Mouse (Mus musculus): ENCODE data around the gene G6pdx. TPM values are rescaled to one million over a fixed set of nuclear protein-coding genes. Genes with fewer than 3 reads are reported as not detected.
A peak's percentile ranks its signal among the peaks of the same experiment; 100 is the strongest.

Gene G6pdx
- polyA plus RNA-seq, 1 experiment, result 35.0 TPM

DNA sequence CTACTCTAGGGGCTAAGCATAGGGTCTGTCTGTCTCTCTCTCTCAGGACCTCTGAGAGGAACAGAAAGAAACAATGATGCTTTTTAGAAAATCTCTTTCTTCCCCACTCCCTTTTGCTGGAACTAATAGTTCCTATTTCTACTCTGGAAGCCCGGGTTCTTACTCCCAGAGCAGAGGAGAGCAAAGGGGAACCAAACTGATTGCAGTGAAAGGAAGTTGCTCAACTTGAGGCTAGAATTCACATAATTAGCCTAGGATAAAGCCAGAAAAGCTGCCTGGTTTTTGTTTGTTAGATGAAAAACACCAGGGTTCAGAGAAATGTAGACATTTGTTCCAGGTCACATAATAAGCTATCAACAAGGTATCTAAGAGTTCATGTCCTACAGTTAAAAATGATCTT lies 2.7 kb downstream of the G6pdx start:
- Histone ChIP-seq H3K9me3 (replicated peaks; ENCODE audit: control insufficient read depth, insufficient read depth, low read length, poor library complexity, severe bottlenecking) (no peaks in the 10 kb centered on the region), H3K27me3 (ENCODE audit: control insufficient read depth, insufficient read depth, low read length, poor library complexity, severe bottlenecking) (no peaks in the 10 kb centered on the region), H3K27ac (ENCODE audit: insufficient read depth, low read length) (no peak overlapping the region), H3K9ac (ENCODE audit: low read depth, poor library complexity, severe bottlenecking) (no peak overlapping the region), H3K4me1 (ENCODE audit: control insufficient read depth, insufficient read depth, low read length) (no peaks in the 10 kb centered on the region), H3K36me3 (ENCODE audit: control insufficient read depth, insufficient read depth, low read length, poor library complexity, severe bottlenecking) (no peaks in the 10 kb centered on the region), H3K4me3 (ENCODE audit: low read depth, low read length) (no peak overlapping the region)
- no peak for TF ChIP-seq POLR2A (IDR thresholded peaks at IDR 0.05; ENCODE audit: insufficient read depth, low read length)
- TF ChIP-seq EP300 (IDR thresholded peaks at IDR 0.05; ENCODE audit: insufficient read depth, low read depth, low read length), result no peak
- TF ChIP-seq CTCF (IDR thresholded peaks at IDR 0.05; ENCODE audit: low read depth, low read length), result no peak

DNA sequence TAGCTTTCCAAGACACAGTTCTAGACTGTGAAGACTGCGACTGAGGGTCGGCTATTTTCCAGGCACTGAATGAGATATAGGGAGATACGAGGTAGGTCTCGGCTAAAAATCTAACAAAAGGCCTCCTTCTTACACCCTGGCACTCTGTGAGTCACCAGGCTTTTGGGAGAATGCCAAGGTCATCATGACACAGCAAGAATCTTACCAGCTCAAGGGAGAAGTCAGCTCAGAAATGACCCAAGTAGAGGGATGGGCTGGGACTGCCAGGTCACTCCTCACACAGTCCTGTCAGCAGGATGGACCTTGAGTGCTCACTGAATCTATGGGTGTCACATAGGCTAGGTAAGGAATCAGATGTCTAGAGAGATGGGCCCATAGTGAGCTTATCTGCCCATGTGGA lies 3.8 kb downstream of the G6pdx start:
- no peak for TF ChIP-seq POLR2A (IDR thresholded peaks at IDR 0.05; ENCODE audit: insufficient read depth, low read length)
- TF ChIP-seq CTCF (IDR thresholded peaks at IDR 0.05; ENCODE audit: low read depth, low read length), result no peak
- TF ChIP-seq EP300 (IDR thresholded peaks at IDR 0.05; ENCODE audit: insufficient read depth, low read depth, low read length), result no peak
- Histone ChIP-seq H3K27me3 (ENCODE audit: control insufficient read depth, insufficient read depth, low read length, poor library complexity, severe bottlenecking) (no peaks in the 10 kb centered on the region), H3K27ac (ENCODE audit: insufficient read depth, low read length) (no peak overlapping the region; the same call in 1 of the 2 replicates)

DNA sequence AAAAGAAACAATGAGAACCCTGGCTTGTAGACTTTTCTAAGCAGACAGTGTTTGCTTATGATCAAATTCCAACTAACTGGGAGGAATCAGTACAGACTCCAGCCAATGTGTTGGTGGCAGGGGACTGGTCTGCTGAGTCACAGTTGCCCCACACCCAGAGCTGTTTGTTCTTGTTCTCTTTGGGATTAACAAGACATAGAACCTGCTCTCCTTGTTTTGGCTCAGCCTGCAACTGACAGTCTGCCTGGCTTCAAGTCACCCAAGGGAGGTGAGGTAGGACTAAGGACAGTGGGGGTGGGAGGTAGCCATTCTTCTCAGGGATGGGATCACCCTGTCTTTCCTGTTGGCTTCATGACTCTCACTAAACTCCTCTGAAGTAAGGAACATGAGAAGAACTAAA lies 4.6 kb downstream of the G6pdx start:
- H3K9ac ChIP-seq (ENCODE audit: low read depth, poor library complexity, severe bottlenecking), result no peak overlapping the region
- H3K27ac ChIP-seq (ENCODE audit: insufficient read depth, low read length), result no peak overlapping the region
- H3K36me3 ChIP-seq (ENCODE audit: control insufficient read depth, insufficient read depth, low read length, poor library complexity, severe bottlenecking), result no peaks in the 10 kb centered on the region
- H3K4me1 ChIP-seq (ENCODE audit: control insufficient read depth, insufficient read depth, low read length), result no peaks in the 10 kb centered on the region
- no peak overlapping the region for H3K4me3 ChIP-seq (ENCODE audit: low read depth, low read length)
- H3K27me3 ChIP-seq (ENCODE audit: control insufficient read depth, insufficient read depth, low read length, poor library complexity, severe bottlenecking), result no peaks in the 10 kb centered on the region
- H3K9me3 ChIP-seq (replicated peaks; ENCODE audit: control insufficient read depth, insufficient read depth, low read length, poor library complexity, severe bottlenecking), result no peaks in the 10 kb centered on the region
- TF ChIP-seq POLR2A (IDR thresholded peaks at IDR 0.05; ENCODE audit: insufficient read depth, low read length) (no peak), CTCF (IDR thresholded peaks at IDR 0.05; ENCODE audit: low read depth, low read length) (no peak), EP300 (IDR thresholded peaks at IDR 0.05; ENCODE audit: insufficient read depth, low read depth, low read length) (no peak)

More for the DNA sequence above, 3.8 kb downstream of the G6pdx start:
- H3K36me3 ChIP-seq (ENCODE audit: control insufficient read depth, insufficient read depth, low read length, poor library complexity, severe bottlenecking), result no peaks in the 10 kb centered on the region
- no peak overlapping the region for H3K4me3 ChIP-seq (ENCODE audit: low read depth, low read length)
- no peaks in the 10 kb centered on the region for H3K4me1 ChIP-seq (ENCODE audit: control insufficient read depth, insufficient read depth, low read length)
- H3K9ac ChIP-seq (ENCODE audit: low read depth, poor library complexity, severe bottlenecking), result no peak overlapping the region
- H3K9me3 ChIP-seq (replicated peaks; ENCODE audit: control insufficient read depth, insufficient read depth, low read length, poor library complexity, severe bottlenecking), result no peaks in the 10 kb centered on the region

DNA sequence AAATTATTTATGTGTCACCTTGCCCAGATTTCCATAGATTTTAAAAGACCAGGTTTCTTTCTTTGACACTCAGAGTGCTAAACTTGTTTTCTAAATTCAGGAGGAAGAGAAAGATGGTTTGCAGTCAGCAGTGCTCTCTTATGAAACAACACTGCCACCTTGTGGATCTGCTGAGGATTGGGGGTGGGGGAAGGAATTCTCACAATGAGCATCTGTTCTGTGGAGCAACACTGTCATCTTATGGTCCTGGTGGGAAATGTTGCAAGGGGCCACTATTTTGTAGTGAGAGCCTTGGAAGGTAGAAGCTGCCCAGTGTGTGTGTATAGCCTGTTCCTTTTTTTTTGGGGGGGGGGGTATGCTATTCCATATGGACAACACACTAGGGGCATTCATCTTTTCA lies 15.6 kb downstream of the G6pdx start:
- no peaks in the 10 kb centered on the region for H3K9me3 ChIP-seq (replicated peaks; ENCODE audit: control insufficient read depth, insufficient read depth, low read length, poor library complexity, severe bottlenecking)
- H3K27ac ChIP-seq (ENCODE audit: insufficient read depth, low read length), result no peak overlapping the region
- H3K27me3 ChIP-seq (ENCODE audit: control insufficient read depth, insufficient read depth, low read length, poor library complexity, severe bottlenecking), result no peaks in the 10 kb centered on the region
- H3K9ac ChIP-seq (ENCODE audit: low read depth, poor library complexity, severe bottlenecking), result no peak overlapping the region
- H3K4me3 ChIP-seq (ENCODE audit: low read depth, low read length), result no peak overlapping the region
- H3K36me3 ChIP-seq (ENCODE audit: control insufficient read depth, insufficient read depth, low read length, poor library complexity, severe bottlenecking), result no peaks in the 10 kb centered on the region
- TF ChIP-seq POLR2A (IDR thresholded peaks at IDR 0.05; ENCODE audit: insufficient read depth, low read length) (no peak), CTCF (IDR thresholded peaks at IDR 0.05; ENCODE audit: low read depth, low read length) (peak; percentile 29), EP300 (IDR thresholded peaks at IDR 0.05; ENCODE audit: insufficient read depth, low read depth, low read length) (no peak)
- no peaks in the 10 kb centered on the region for H3K4me1 ChIP-seq (ENCODE audit: control insufficient read depth, insufficient read depth, low read length)

DNA sequence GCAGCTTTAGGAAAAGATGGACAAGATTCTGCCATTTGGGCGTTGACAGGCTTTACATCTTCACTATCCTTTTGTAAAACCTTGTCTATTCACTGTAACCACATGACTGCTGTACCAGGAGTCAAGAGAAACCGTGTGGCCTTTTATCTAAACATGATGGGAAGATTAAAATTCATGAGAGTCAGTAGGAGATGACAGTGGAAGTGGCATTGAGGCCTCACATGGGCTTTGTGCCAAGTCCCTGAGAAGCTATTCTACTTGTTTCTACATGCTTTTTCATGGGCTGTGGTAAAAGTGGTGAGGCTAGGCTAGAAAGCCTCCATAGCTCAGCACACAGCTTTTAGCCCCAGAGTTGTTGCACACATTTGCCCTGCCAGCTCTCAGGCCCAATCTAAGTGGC lies 20.7 kb downstream of the G6pdx start:
- Histone ChIP-seq H3K36me3 (ENCODE audit: control insufficient read depth, insufficient read depth, low read length, poor library complexity, severe bottlenecking) (no peaks in the 10 kb centered on the region), H3K4me1 (ENCODE audit: control insufficient read depth, insufficient read depth, low read length) (no peaks in the 10 kb centered on the region), H3K27ac (ENCODE audit: insufficient read depth, low read length) (no peak overlapping the region), H3K9ac (ENCODE audit: low read depth, poor library complexity, severe bottlenecking) (no peak overlapping the region), H3K27me3 (ENCODE audit: control insufficient read depth, insufficient read depth, low read length, poor library complexity, severe bottlenecking) (no peaks in the 10 kb centered on the region), H3K4me3 (ENCODE audit: low read depth, low read length) (no peak overlapping the region), H3K9me3 (replicated peaks; ENCODE audit: control insufficient read depth, insufficient read depth, low read length, poor library complexity, severe bottlenecking) (no peaks in the 10 kb centered on the region)
- TF ChIP-seq POLR2A (IDR thresholded peaks at IDR 0.05; ENCODE audit: insufficient read depth, low read length) (no peak), CTCF (IDR thresholded peaks at IDR 0.05; ENCODE audit: low read depth, low read length) (no peak), EP300 (IDR thresholded peaks at IDR 0.05; ENCODE audit: insufficient read depth, low read depth, low read length) (no peak)

DNA sequence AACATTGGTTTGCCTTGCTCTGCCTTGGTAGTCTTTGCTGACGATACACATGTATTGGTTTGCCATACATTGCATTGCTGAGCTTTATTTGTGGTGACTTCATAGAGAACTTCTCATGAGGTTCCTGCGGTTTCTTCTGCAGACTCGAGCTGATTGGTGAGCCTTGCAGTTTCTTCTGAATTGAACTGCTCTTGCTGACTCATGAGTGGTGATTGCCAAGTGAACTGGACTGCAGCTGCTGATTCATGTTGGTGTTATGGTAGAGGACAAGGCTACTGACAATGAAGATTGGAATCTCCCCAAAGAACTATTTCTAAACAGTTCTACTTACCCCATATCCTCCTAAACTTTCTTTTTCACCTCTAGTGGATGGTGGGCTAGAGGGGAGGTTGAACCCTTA lies 28.9 kb downstream of the G6pdx start:
- Histone ChIP-seq H3K27me3 (ENCODE audit: control insufficient read depth, insufficient read depth, low read length, poor library complexity, severe bottlenecking) (no peaks in the 10 kb centered on the region), H3K4me3 (ENCODE audit: low read depth, low read length) (no peak overlapping the region), H3K36me3 (ENCODE audit: control insufficient read depth, insufficient read depth, low read length, poor library complexity, severe bottlenecking) (no peaks in the 10 kb centered on the region), H3K4me1 (ENCODE audit: control insufficient read depth, insufficient read depth, low read length) (no peaks in the 10 kb centered on the region), H3K27ac (ENCODE audit: insufficient read depth, low read length) (no peak overlapping the region), H3K9me3 (replicated peaks; ENCODE audit: control insufficient read depth, insufficient read depth, low read length, poor library complexity, severe bottlenecking) (no peaks in the 10 kb centered on the region), H3K9ac (ENCODE audit: low read depth, poor library complexity, severe bottlenecking) (no peak overlapping the region)
- TF ChIP-seq POLR2A (IDR thresholded peaks at IDR 0.05; ENCODE audit: insufficient read depth, low read length) (no peak), CTCF (IDR thresholded peaks at IDR 0.05; ENCODE audit: low read depth, low read length) (no peak), EP300 (IDR thresholded peaks at IDR 0.05; ENCODE audit: insufficient read depth, low read depth, low read length) (no peak)
